Mouse (Mus musculus) liver, embryonic 16.5 days (tissue): Measurements from ENCODE around the gene Eci1. TPM values are rescaled to one million over a fixed set of nuclear protein-coding genes. Genes with fewer than 3 reads are reported as not detected.

Experiments used
- ATAC-seq: fragments of 200-750 bp; cut with Nextera tagmentation; 2 replicates; pipeline ENCODE4 v1.8.0; 2017; ENCODE audit warnings: low read depth, mild to moderate bottlenecking, moderate number of reproducible peaks, moderate library complexity
- H3K27ac ChIP-seq: fragments of 300-500 bp; sonication (generic); 2 replicates; pipeline ENCODE4 v1.5.1; 2014; ENCODE audit warnings: mild to moderate bottlenecking, low read length
- H3K27me3 ChIP-seq: fragments of 300-500 bp; sonication (generic); 2 replicates; pipeline ENCODE4 v1.6.1; 2014; ENCODE audit warnings: low read depth, low read length, mixed read lengths; ENCODE audit not compliant: control insufficient read depth, insufficient read depth
- H3K36me3 ChIP-seq: fragments of 300-500 bp; sonication (generic); 2 replicates; pipeline ENCODE4 v1.6.1; 2014; ENCODE audit warnings: mild to moderate bottlenecking; ENCODE audit not compliant: control insufficient read depth, insufficient read depth
- H3K4me1 ChIP-seq: fragments of 300-500 bp; sonication (generic); 2 replicates; pipeline ENCODE4 v1.6.1; 2014; ENCODE audit warnings: low read depth, low read length, mixed read lengths; ENCODE audit not compliant: control insufficient read depth
- H3K4me2 ChIP-seq: fragments of 300-500 bp; sonication (generic); 2 replicates; pipeline ENCODE4 v1.6.1; 2014; ENCODE audit warnings: low read depth, low read length, mixed read lengths
- H3K4me3 ChIP-seq: fragments of 300-500 bp; sonication (generic); 2 replicates; pipeline ENCODE4 v1.5.1; 2014; ENCODE audit warnings: low read depth, mild to moderate bottlenecking, low read length
- H3K9ac ChIP-seq: fragments of 300-500 bp; sonication (generic); 2 replicates; pipeline ENCODE4 v1.6.1; 2014; ENCODE audit warnings: low read depth, low read length
- H3K9me3 ChIP-seq: fragments of 300-500 bp; sonication (generic); replicated peaks from 2 replicates; pipeline ENCODE4 v1.6.1; 2016; ENCODE audit warnings: low read length; ENCODE audit not compliant: control insufficient read depth
- WGBS: fragments of 180-500 bp; shearing (Covaris S2); extraction: QIAGEN DNeasy Blood & Tissue Kit; methylation state at CpG from one replicate; pipeline ENCODE4 v1.1.7; 2014; ENCODE audit not compliant: insufficient replicate concordance; 5-methylcytosine and 5-hydroxymethylcytosine counted together
- polyA plus RNA-seq: library from polyadenylated mRNA; unstranded; fragments of >200 nt; fragmentation: Nextera tagmentation; extraction: Ambion mirVana; gene quantifications from 2 replicates; pipeline ENCODE4 v1.2.1, GENCODE M21; 2015

Eci1 gene
- polyA plus RNA-seq = 94.0 and 95.5 TPM in 2 replicates

- no peaks in the 10 kb centered on the region for H3K9me3 ChIP-seq
- peak within 1 kb of the TSS; percentile 92 for H3K27ac ChIP-seq
- H3K9ac ChIP-seq = peak within 1 kb of the TSS; percentile 90
- ATAC-seq = peak; percentile 97
- H3K27me3 ChIP-seq = no peaks in the 10 kb centered on the region
- peak within 1 kb of the TSS; percentile 82 for H3K4me2 ChIP-seq
- H3K4me3 ChIP-seq = peak within 1 kb of the TSS; percentile 80
- peaks cover 33% of the 10 kb centered on the region for H3K36me3 ChIP-seq
- H3K4me1 ChIP-seq = peaks cover 18% of the 10 kb centered on the region
- WGBS = under 1% methylated on average over 47 of the region's 48 CpGs
These were observed at the start of gene Eci1 for GRCm38 (mm10) chr17:24426471-24427169. Gene Eci1, plus strand, starts transcription at chr17:24426641.

- no peak for ATAC-seq
- Histone ChIP-seq H3K36me3 (peaks cover 56% of the 10 kb centered on the region), H3K27me3 (no peaks in the 10 kb centered on the region), H3K4me3 (no peak overlapping the region), H3K9ac (no peak overlapping the region), H3K9me3 (no peaks in the 10 kb centered on the region), H3K4me2 (no peak overlapping the region), H3K27ac (no peak overlapping the region), H3K4me1 (peaks cover 17% of the 10 kb centered on the region)
- 72% methylated on average over 2 of the region's 2 CpGs for WGBS
These were observed 47.9 kb upstream of the Eci1 start for GRCm38 (mm10) chr17:24378496-24378895.

DNA sequence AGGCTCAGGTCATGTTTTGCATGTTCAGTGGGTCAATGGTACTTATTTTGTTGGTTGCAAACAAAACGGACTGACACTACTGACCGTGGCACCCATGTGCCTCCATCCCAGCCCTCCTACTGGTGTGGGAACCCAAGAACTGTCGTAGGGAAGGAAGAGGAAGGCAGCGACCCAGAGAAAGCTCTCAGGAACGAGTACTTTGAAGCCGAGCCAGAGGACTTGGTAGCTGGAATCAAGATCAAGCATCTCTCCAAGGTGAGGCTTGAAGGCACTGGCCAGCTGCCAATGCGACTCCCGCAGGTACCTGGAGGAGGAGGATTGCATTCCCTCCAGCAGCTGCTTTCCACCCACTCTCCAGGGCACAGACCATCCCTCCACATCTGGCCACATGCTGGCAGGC is 42.7 kb upstream of the Eci1 start:
- no peak for ATAC-seq
- H3K27me3 ChIP-seq = no peaks in the 10 kb centered on the region
- no peaks in the 10 kb centered on the region for H3K4me1 ChIP-seq
- 83% methylated on average over 8 of the region's 8 CpGs for WGBS
- peaks cover 60% of the 10 kb centered on the region for H3K36me3 ChIP-seq
- no peak overlapping the region for H3K4me2 ChIP-seq
- no peaks in the 10 kb centered on the region for H3K9me3 ChIP-seq
- H3K27ac ChIP-seq = no peak overlapping the region
- no peak overlapping the region for H3K4me3 ChIP-seq
- no peak overlapping the region for H3K9ac ChIP-seq

DNA sequence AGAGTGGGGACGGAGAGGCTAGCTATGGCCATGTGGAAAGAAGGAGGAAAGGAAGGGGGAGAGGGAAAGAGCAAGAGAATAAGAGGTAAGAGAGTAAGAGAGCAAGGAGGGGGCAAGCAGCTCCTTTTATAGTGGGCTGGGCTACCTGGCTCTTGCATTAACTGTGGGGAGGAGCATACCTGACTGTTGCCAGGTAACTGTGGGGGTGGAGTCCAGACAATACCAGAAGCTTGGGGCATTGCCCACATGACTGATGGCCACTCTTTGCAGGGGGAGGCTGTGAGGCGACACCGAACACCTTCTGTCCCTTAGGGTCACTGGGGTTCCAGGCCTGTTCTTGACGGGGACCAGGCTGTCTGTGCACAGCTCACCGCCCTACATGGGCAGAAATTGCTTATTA is 37.7 kb upstream of the Eci1 start:
- 82% methylated on average over 5 of the region's 5 CpGs for whole genome bisulfite sequencing
- no peaks in the 10 kb centered on the region for H3K27me3 ChIP-seq
- H3K27ac ChIP-seq = no peak overlapping the region
- H3K9me3 ChIP-seq = no peaks in the 10 kb centered on the region
- peaks cover 48% of the 10 kb centered on the region for H3K36me3 ChIP-seq
- H3K4me1 ChIP-seq = no peaks in the 10 kb centered on the region
- ATAC-seq = no peak
- no peak overlapping the region for H3K4me3 ChIP-seq
- H3K4me2 ChIP-seq = no peak overlapping the region
- no peak overlapping the region for H3K9ac ChIP-seq

- ATAC-seq = no peak
- 6% methylated on average over 2 of the region's 2 CpGs for WGBS
- H3K4me1 ChIP-seq = no peaks in the 10 kb centered on the region
- peaks cover 40% of the 10 kb centered on the region for H3K36me3 ChIP-seq
- H3K27ac ChIP-seq = no peak overlapping the region
- H3K9me3 ChIP-seq = no peaks in the 10 kb centered on the region
- no peak overlapping the region for H3K9ac ChIP-seq
- no peak overlapping the region for H3K4me2 ChIP-seq
- H3K4me3 ChIP-seq = no peak overlapping the region
- H3K27me3 ChIP-seq = no peaks in the 10 kb centered on the region
These were observed 36.6 kb upstream of the Eci1 start for GRCm38 (mm10) chr17:24389865-24390264.

DNA sequence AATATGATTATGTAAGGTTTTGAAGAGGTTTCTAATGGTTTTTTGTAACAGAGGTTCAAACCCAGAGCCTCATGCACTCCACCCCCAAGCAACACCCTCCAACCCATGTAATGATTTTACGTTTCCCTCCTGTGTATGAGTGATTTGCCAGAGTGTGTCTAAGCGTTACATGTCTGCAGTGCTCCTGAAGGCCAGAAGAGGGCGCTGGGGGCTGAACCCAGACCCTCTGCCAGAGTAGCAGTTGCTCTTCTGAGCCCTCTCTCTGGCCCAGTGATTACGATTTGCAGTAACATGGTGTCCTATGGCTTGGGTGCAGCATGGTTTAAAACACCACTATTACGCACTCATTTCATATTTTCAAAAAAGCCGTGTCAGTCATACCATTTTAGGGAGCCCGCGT is 35.3 kb upstream of the Eci1 start:
- no peaks in the 10 kb centered on the region for H3K9me3 ChIP-seq
- 70% methylated on average over 8 of the region's 8 CpGs for whole genome bisulfite sequencing
- no peak for ATAC-seq
- H3K27me3 ChIP-seq = no peaks in the 10 kb centered on the region
- peaks cover 28% of the 10 kb centered on the region for H3K36me3 ChIP-seq
- no peak overlapping the region for H3K4me3 ChIP-seq
- no peaks in the 10 kb centered on the region for H3K4me1 ChIP-seq
- no peak overlapping the region for H3K4me2 ChIP-seq
- no peak overlapping the region for H3K27ac ChIP-seq
- no peak overlapping the region for H3K9ac ChIP-seq

DNA sequence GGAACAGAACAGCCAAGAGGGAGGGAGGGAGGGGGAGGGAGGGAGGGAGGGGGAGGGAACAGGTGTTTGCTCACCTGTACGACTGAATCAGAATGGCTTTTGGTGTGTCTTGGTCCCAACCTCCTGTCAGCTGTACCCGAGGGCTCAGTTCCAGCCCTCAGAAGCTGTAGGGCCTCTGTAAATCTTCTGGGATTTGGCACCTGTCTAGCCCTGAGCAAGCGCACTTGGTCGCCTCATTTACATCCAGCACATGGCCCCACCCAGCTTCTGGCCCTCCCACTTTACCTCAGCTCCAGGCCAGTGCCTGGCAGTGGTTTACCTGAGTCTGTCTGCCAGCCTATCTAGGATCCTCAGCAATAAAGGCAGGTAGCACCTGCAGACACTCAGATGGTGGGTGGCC is 32.9 kb upstream of the Eci1 start:
- Histone ChIP-seq H3K9me3 (no peaks in the 10 kb centered on the region), H3K4me2 (no peak overlapping the region), H3K36me3 (peaks cover 19% of the 10 kb centered on the region), H3K4me3 (no peak overlapping the region), H3K9ac (no peak overlapping the region), H3K27ac (no peak overlapping the region), H3K27me3 (no peaks in the 10 kb centered on the region), H3K4me1 (no peaks in the 10 kb centered on the region)
- 61% methylated on average over 4 of the region's 4 CpGs for WGBS
- ATAC-seq = no peak

DNA sequence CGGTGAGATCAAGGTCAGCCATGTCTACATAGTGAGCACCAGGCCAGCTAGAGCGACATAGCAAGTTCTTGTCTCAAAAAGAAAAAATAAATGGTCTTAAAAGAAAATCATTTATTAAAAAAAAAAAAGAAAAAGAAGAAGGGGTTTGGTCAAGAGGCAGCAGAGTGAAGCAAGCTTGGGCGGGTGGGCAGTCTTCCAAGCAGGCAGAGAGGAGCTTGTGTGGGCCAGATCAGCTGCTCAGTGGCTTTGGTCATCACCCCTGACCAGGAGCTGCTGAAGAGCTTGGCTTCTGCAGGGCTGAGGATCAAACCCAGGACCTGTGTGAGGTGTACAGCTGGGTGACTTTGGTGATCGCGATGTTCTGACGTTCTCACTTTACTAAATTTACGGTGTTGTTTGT is 32.0 kb upstream of the Eci1 start:
- Histone ChIP-seq H3K4me3 (no peak overlapping the region), H3K9ac (no peak overlapping the region), H3K27ac (no peak overlapping the region), H3K9me3 (no peaks in the 10 kb centered on the region), H3K27me3 (no peaks in the 10 kb centered on the region), H3K36me3 (peaks cover 22% of the 10 kb centered on the region), H3K4me1 (no peaks in the 10 kb centered on the region), H3K4me2 (no peak overlapping the region)
- 80% methylated on average over 7 of the region's 7 CpGs for WGBS
- no peak for ATAC-seq

DNA sequence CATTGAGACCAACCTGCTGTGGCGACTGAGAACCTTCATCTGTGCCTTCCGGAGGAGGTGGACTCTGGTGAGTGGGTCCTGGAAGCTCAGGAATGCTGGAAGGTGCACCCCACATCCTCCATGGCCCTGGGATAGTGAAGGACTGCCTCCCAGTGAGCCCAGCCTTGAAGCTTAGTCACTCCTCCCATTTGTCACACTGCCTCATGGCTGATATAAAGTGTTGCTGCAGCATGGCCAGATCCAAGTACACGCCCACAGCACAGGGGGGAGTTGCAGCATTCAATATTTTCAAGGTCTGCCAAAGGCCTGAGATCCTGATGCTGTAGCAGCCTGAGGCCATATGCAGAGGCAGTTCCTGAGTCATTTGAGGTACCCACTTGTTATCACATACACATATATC is 24.1 kb upstream of the Eci1 start:
- H3K9me3 ChIP-seq = no peaks in the 10 kb centered on the region
- no peak overlapping the region for H3K4me3 ChIP-seq
- no peaks in the 10 kb centered on the region for H3K4me1 ChIP-seq
- H3K27ac ChIP-seq = no peak overlapping the region
- no peak overlapping the region for H3K4me2 ChIP-seq
- peaks cover 58% of the 10 kb centered on the region for H3K36me3 ChIP-seq
- 82% methylated on average over 3 of the region's 3 CpGs for WGBS
- no peak overlapping the region for H3K9ac ChIP-seq
- ATAC-seq = no peak
- no peaks in the 10 kb centered on the region for H3K27me3 ChIP-seq
